Mouse (Mus musculus): ENCODE results near the gene Zfp607b. TPM values are rescaled to one million over a fixed set of nuclear protein-coding genes. Genes with fewer than 3 reads are reported as not detected.
A peak's percentile ranks its signal among the peaks of the same experiment; 100 is the strongest.

Gene Zfp607b
- polyA plus RNA-seq, 1 experiment from 2014 or later, result 7.3 TPM

- WGBS, result under 1% methylated on average over 31 of the region's 31 CpGs
- Histone ChIP-seq H3K4me2 (replicated peaks; ENCODE audit: low read depth, low read length) (peak within 1 kb of the TSS; percentile 100), H3K9me3 (ENCODE audit: control insufficient read depth, low read length) (no peaks in the 10 kb centered on the region), H3K27me3 (ENCODE audit: control insufficient read depth, insufficient read depth, low read length) (no peaks in the 10 kb centered on the region), H3K27ac (ENCODE audit: low read depth, low read length) (peak within 1 kb of the TSS; percentile 88), H3K4me1 (replicated peaks; ENCODE audit: control insufficient read depth, insufficient read depth, low read length) (peaks cover 4% of the 10 kb centered on the region; the same call in 1 of the 2 replicates), H3K4me3 (ENCODE audit: low read depth, low read length) (peak within 1 kb of the TSS; percentile 92), H3K36me3 (ENCODE audit: control insufficient read depth, insufficient read depth, low read length) (no peaks in the 10 kb centered on the region), H3K9ac (ENCODE audit: low read depth, low read length) (peak within 1 kb of the TSS; percentile 85)
- peak; percentile 97 for DNase-seq (ENCODE audit: low spot score)
- peak; percentile 97 for ATAC-seq (ENCODE audit: low FRiP score)
Measured at GRCm38 (mm10) chr7:27674522-27675221, 14.5 kb upstream of the Zfp607b start, which contains the start of gene Map3k10. TSS of gene Map3k10 (minus strand) at chr7:27674598.

- H3K4me3 ChIP-seq (ENCODE audit: low read depth, low read length), result peak overlapping the region; percentile 92
- no peaks in the 10 kb centered on the region for H3K27me3 ChIP-seq (ENCODE audit: control insufficient read depth, insufficient read depth, low read length)
- H3K9ac ChIP-seq (ENCODE audit: low read depth, low read length), result no peak overlapping the region
- no peak overlapping the region for H3K27ac ChIP-seq (ENCODE audit: low read depth, low read length)
- ATAC-seq (ENCODE audit: low FRiP score) (no peak), DNase-seq (ENCODE audit: low spot score) (no peak)
- H3K36me3 ChIP-seq (ENCODE audit: control insufficient read depth, insufficient read depth, low read length), result no peaks in the 10 kb centered on the region
- peak overlapping the region; percentile 100 for H3K4me2 ChIP-seq (replicated peaks; ENCODE audit: low read depth, low read length)
- WGBS, result 32% methylated on average over 14 of the region's 14 CpGs
- H3K4me1 ChIP-seq (replicated peaks; ENCODE audit: control insufficient read depth, insufficient read depth, low read length), result peaks cover 4% of the 10 kb centered on the region; the same call in 1 of the 2 replicates
- no peaks in the 10 kb centered on the region for H3K9me3 ChIP-seq (ENCODE audit: control insufficient read depth, low read length)
Measured at GRCm38 (mm10) chr7:27675222-27675612, 13.9 kb upstream of the Zfp607b start.

GRCm38 (mm10) chr7:27683218-27683617 lies 5.9 kb upstream of the Zfp607b start:
- DNase-seq (ENCODE audit: low spot score) (no peak), ATAC-seq (ENCODE audit: low FRiP score) (no peak)
- H3K4me2 ChIP-seq (replicated peaks; ENCODE audit: low read depth, low read length), result no peak overlapping the region
- H3K4me1 ChIP-seq (replicated peaks; ENCODE audit: control insufficient read depth, insufficient read depth, low read length), result no peaks in the 10 kb centered on the region
- no peak overlapping the region for H3K27ac ChIP-seq (ENCODE audit: low read depth, low read length)
- no peaks in the 10 kb centered on the region for H3K36me3 ChIP-seq (ENCODE audit: control insufficient read depth, insufficient read depth, low read length)
- H3K4me3 ChIP-seq (ENCODE audit: low read depth, low read length), result no peak overlapping the region
- no peak overlapping the region for H3K9ac ChIP-seq (ENCODE audit: low read depth, low read length)
- 79% methylated on average over 2 of the region's 2 CpGs for WGBS
- H3K9me3 ChIP-seq (ENCODE audit: control insufficient read depth, low read length), result no peaks in the 10 kb centered on the region
- H3K27me3 ChIP-seq (ENCODE audit: control insufficient read depth, insufficient read depth, low read length), result no peaks in the 10 kb centered on the region

- H3K27ac ChIP-seq (ENCODE audit: low read depth, low read length), result no peak overlapping the region
- H3K9me3 ChIP-seq (ENCODE audit: control insufficient read depth, low read length), result no peaks in the 10 kb centered on the region
- H3K4me3 ChIP-seq (ENCODE audit: low read depth, low read length), result no peak overlapping the region
- peak overlapping the region; percentile 31; the same call in 1 of the 2 replicates for H3K4me2 ChIP-seq (replicated peaks; ENCODE audit: low read depth, low read length)
- 58% methylated on average over 5 of the region's 5 CpGs for WGBS
- DNase-seq (ENCODE audit: low spot score) (peak; percentile 12), ATAC-seq (ENCODE audit: low FRiP score) (no peak)
- no peaks in the 10 kb centered on the region for H3K4me1 ChIP-seq (replicated peaks; ENCODE audit: control insufficient read depth, insufficient read depth, low read length)
- H3K36me3 ChIP-seq (ENCODE audit: control insufficient read depth, insufficient read depth, low read length), result no peaks in the 10 kb centered on the region
- no peaks in the 10 kb centered on the region for H3K27me3 ChIP-seq (ENCODE audit: control insufficient read depth, insufficient read depth, low read length)
- H3K9ac ChIP-seq (ENCODE audit: low read depth, low read length), result 0 out of 2 replicates have a peak overlapping the region, but pooled peaks have one; percentile 34
Measured at GRCm38 (mm10) chr7:27685220-27685619, 3.9 kb upstream of the Zfp607b start.

GRCm38 (mm10) chr7:27685681-27686080 lies 3.5 kb upstream of the Zfp607b start:
- 0% methylated on average over 6 of the region's 6 CpGs for WGBS
- H3K4me3 ChIP-seq (ENCODE audit: low read depth, low read length), result no peak overlapping the region
- H3K4me2 ChIP-seq (replicated peaks; ENCODE audit: low read depth, low read length), result peak overlapping the region; percentile 31; the same call in 1 of the 2 replicates
- H3K27me3 ChIP-seq (ENCODE audit: control insufficient read depth, insufficient read depth, low read length), result no peaks in the 10 kb centered on the region
- ATAC-seq (ENCODE audit: low FRiP score) (no peak), DNase-seq (ENCODE audit: low spot score) (peak; percentile 48)
- H3K4me1 ChIP-seq (replicated peaks; ENCODE audit: control insufficient read depth, insufficient read depth, low read length), result no peaks in the 10 kb centered on the region
- no peaks in the 10 kb centered on the region for H3K36me3 ChIP-seq (ENCODE audit: control insufficient read depth, insufficient read depth, low read length)
- H3K27ac ChIP-seq (ENCODE audit: low read depth, low read length), result no peak overlapping the region
- no peaks in the 10 kb centered on the region for H3K9me3 ChIP-seq (ENCODE audit: control insufficient read depth, low read length)
- H3K9ac ChIP-seq (ENCODE audit: low read depth, low read length), result 0 out of 2 replicates have a peak overlapping the region, but pooled peaks have one; percentile 34

- Histone ChIP-seq H3K9me3 (ENCODE audit: control insufficient read depth, low read length) (no peaks in the 10 kb centered on the region), H3K4me2 (replicated peaks; ENCODE audit: low read depth, low read length) (no peak overlapping the region), H3K4me1 (replicated peaks; ENCODE audit: control insufficient read depth, insufficient read depth, low read length) (no peaks in the 10 kb centered on the region), H3K27me3 (ENCODE audit: control insufficient read depth, insufficient read depth, low read length) (no peaks in the 10 kb centered on the region), H3K9ac (ENCODE audit: low read depth, low read length) (no peak overlapping the region), H3K27ac (ENCODE audit: low read depth, low read length) (no peak overlapping the region), H3K36me3 (ENCODE audit: control insufficient read depth, insufficient read depth, low read length) (no peaks in the 10 kb centered on the region), H3K4me3 (ENCODE audit: low read depth, low read length) (no peak overlapping the region)
- ATAC-seq (ENCODE audit: low FRiP score) (no peak), DNase-seq (ENCODE audit: low spot score) (no peak)
- WGBS, result 88% methylated on average over 1 of the region's 1 CpGs
Measured at GRCm38 (mm10) chr7:27687043-27687442, 2.1 kb upstream of the Zfp607b start.

GRCm38 (mm10) chr7:27687836-27688235 lies 1.3 kb upstream of the Zfp607b start:
- WGBS, result 68% methylated on average over 3 of the region's 3 CpGs
- Histone ChIP-seq H3K9me3 (ENCODE audit: control insufficient read depth, low read length) (no peaks in the 10 kb centered on the region), H3K27me3 (ENCODE audit: control insufficient read depth, insufficient read depth, low read length) (no peaks in the 10 kb centered on the region), H3K9ac (ENCODE audit: low read depth, low read length) (no peak overlapping the region), H3K4me1 (replicated peaks; ENCODE audit: control insufficient read depth, insufficient read depth, low read length) (no peaks in the 10 kb centered on the region), H3K36me3 (ENCODE audit: control insufficient read depth, insufficient read depth, low read length) (no peaks in the 10 kb centered on the region), H3K27ac (ENCODE audit: low read depth, low read length) (no peak overlapping the region), H3K4me2 (replicated peaks; ENCODE audit: low read depth, low read length) (no peak overlapping the region; the same call in 1 of the 2 replicates), H3K4me3 (ENCODE audit: low read depth, low read length) (no peak overlapping the region)
- DNase-seq (ENCODE audit: low spot score) (no peak), ATAC-seq (ENCODE audit: low FRiP score) (no peak)

GRCm38 (mm10) chr7:27688246-27688788 lies 823 bp upstream of the Zfp607b start:
- peak; percentile 28 for DNase-seq (ENCODE audit: low spot score)
- no peaks in the 10 kb centered on the region for H3K9me3 ChIP-seq (ENCODE audit: control insufficient read depth, low read length)
- H3K4me2 ChIP-seq (replicated peaks; ENCODE audit: low read depth, low read length), result peak overlapping the region; percentile 57
- no peaks in the 10 kb centered on the region for H3K4me1 ChIP-seq (replicated peaks; ENCODE audit: control insufficient read depth, insufficient read depth, low read length)
- 41% methylated on average over 14 of the region's 14 CpGs for WGBS
- no peaks in the 10 kb centered on the region for H3K27me3 ChIP-seq (ENCODE audit: control insufficient read depth, insufficient read depth, low read length)
- H3K9ac ChIP-seq (ENCODE audit: low read depth, low read length), result peak overlapping the region; percentile 60
- no peaks in the 10 kb centered on the region for H3K36me3 ChIP-seq (ENCODE audit: control insufficient read depth, insufficient read depth, low read length)
- H3K27ac ChIP-seq (ENCODE audit: low read depth, low read length), result peak overlapping the region; percentile 37; the same call in 1 of the 2 replicates
- peak overlapping the region; percentile 38 for H3K4me3 ChIP-seq (ENCODE audit: low read depth, low read length)
- no peak for ATAC-seq (ENCODE audit: low FRiP score)

- WGBS, result 45% methylated on average over 5 of the region's 5 CpGs
- H3K4me2 ChIP-seq (replicated peaks; ENCODE audit: low read depth, low read length), result no peak overlapping the region
- ATAC-seq (ENCODE audit: low FRiP score), result no peak
- no peaks in the 10 kb centered on the region for H3K27me3 ChIP-seq (ENCODE audit: control insufficient read depth, insufficient read depth, low read length)
- H3K9ac ChIP-seq (ENCODE audit: low read depth, low read length), result no peak overlapping the region
- H3K9me3 ChIP-seq (ENCODE audit: control insufficient read depth, low read length), result no peaks in the 10 kb centered on the region
- H3K4me3 ChIP-seq (ENCODE audit: low read depth, low read length), result no peak overlapping the region
- no peak overlapping the region for H3K27ac ChIP-seq (ENCODE audit: low read depth, low read length)
- H3K4me1 ChIP-seq (replicated peaks; ENCODE audit: control insufficient read depth, insufficient read depth, low read length), result no peaks in the 10 kb centered on the region
- no peaks in the 10 kb centered on the region for H3K36me3 ChIP-seq (ENCODE audit: control insufficient read depth, insufficient read depth, low read length)
- peak; percentile 70 for DNase-seq (ENCODE audit: low spot score)
Measured at GRCm38 (mm10) chr7:27691076-27691475, 1.9 kb downstream of the Zfp607b start.

All from hindbrain, embryonic 11.5 days (tissue).